Mouse (Mus musculus) myocyte (in vitro differentiated cells): ENCODE data around the gene Fndc11.

Source experiments
- E2F4 ChIP-seq: IDR thresholded peaks from one replicate; pipeline ENCODE4 v1.6.1; 2011; ENCODE audit warnings: mild to moderate bottlenecking, control low read depth, moderate library complexity; ENCODE audit not compliant: insufficient read depth
- MAX ChIP-seq: IDR thresholded peaks from one replicate; pipeline ENCODE4 v1.6.1; 2011; ENCODE audit warnings: low read depth, mild to moderate bottlenecking, control low read depth
- MYOD1 ChIP-seq, 3 experiments: IDR thresholded peaks; one replicate each; pipeline ENCODE4 v1.6.1; 2011; ENCODE audit warnings: control low read depth in 2 of 3, low read depth in 2 of 3, mild to moderate bottlenecking in 2 of 3, moderate library complexity in 1 of 3; ENCODE audit not compliant: insufficient read length in 2 of 3, control insufficient read depth in 1 of 3
- POLR2A ChIP-seq: IDR thresholded peaks from one replicate; pipeline ENCODE4 v1.6.1; 2011; ENCODE audit warnings: low read depth, mild to moderate bottlenecking, control low read depth, moderate library complexity; ENCODE audit not compliant: insufficient read length
- POLR2AphosphoS2 ChIP-seq: IDR thresholded peaks from one replicate; pipeline ENCODE4 v1.6.1; 2011; ENCODE audit warnings: low read depth, control low read depth; ENCODE audit not compliant: insufficient read length
- REST ChIP-seq: IDR thresholded peaks from one replicate; pipeline ENCODE4 v1.6.1; 2011; ENCODE audit warnings: mild to moderate bottlenecking, control low read depth, moderate library complexity; ENCODE audit not compliant: insufficient read depth, insufficient read length
- SRF ChIP-seq: IDR thresholded peaks from one replicate; pipeline ENCODE4 v1.6.1; 2011; ENCODE audit warnings: low read depth; ENCODE audit not compliant: control insufficient read depth, insufficient read length
- TCF12 ChIP-seq: IDR thresholded peaks from one replicate; pipeline ENCODE4 v1.6.1; 2011; ENCODE audit warnings: mild to moderate bottlenecking, control low read depth; ENCODE audit not compliant: poor library complexity, insufficient read depth, severe bottlenecking
- USF1 ChIP-seq: IDR thresholded peaks from one replicate; pipeline ENCODE4 v1.6.1; 2011; ENCODE audit warnings: low read depth, mild to moderate bottlenecking, control low read depth, moderate library complexity

- TF ChIP-seq MYOD1 (IDR thresholded peaks at IDR 0.05; ENCODE audit: control insufficient read depth in 1 of 3, insufficient read length in 2 of 3, low read depth in 2 of 3), result no peak
- no peak for TF ChIP-seq POLR2A
- no peak for TF ChIP-seq POLR2AphosphoS2
- no peak for TF ChIP-seq TCF12
- no peak for TF ChIP-seq E2F4
- TF ChIP-seq MAX, result no peak
- no peak for TF ChIP-seq SRF
- TF ChIP-seq REST, result no peak
- no peak for TF ChIP-seq USF1
Measured at GRCm38 (mm10) chr2:181239261-181239660, 19.4 kb downstream of the Fndc11 start.
